Mouse (Mus musculus): ENCODE measurements around the gene Btnl9. TPM values are rescaled to one million over a fixed set of nuclear protein-coding genes. Genes with fewer than 3 reads are reported as not detected.
"Not testable (repeated sequence)": the region's sequence is repeated elsewhere in the genome, so short reads cannot be mapped to it uniquely, and the experiment has no call there.

Gene Btnl9
- not detected for total RNA-seq (2021)

- DNase-seq (ENCODE audit: extremely low spot score in 1 of 2, low spot score in 1 of 2) = no peak
These were observed at the start of gene Btnl9 for GRCm38 (mm10) chr11:49186955-49187488. TSS of gene Btnl9 (minus strand) at chr11:49187159.

GRCm38 (mm10) chr11:49235459-49236207, 48.7 kb upstream of the Btnl9 start:
- DNase-seq (ENCODE audit: extremely low spot score in 1 of 2, low spot score in 1 of 2) = no peak

GRCm38 (mm10) chr11:49232781-49233180, 45.8 kb upstream of the Btnl9 start:
- DNase-seq (ENCODE audit: extremely low spot score in 1 of 2, low spot score in 1 of 2) = no peak

GRCm38 (mm10) chr11:49224455-49224854, 37.5 kb upstream of the Btnl9 start:
- no peak for DNase-seq (ENCODE audit: extremely low spot score in 1 of 2, low spot score in 1 of 2)

- no peak for DNase-seq (ENCODE audit: extremely low spot score in 1 of 2, low spot score in 1 of 2)
These were observed 32.3 kb upstream of the Btnl9 start for GRCm38 (mm10) chr11:49219271-49219670.

- no peak for DNase-seq (ENCODE audit: extremely low spot score in 1 of 2, low spot score in 1 of 2)
These were observed 26.5 kb upstream of the Btnl9 start for GRCm38 (mm10) chr11:49213505-49213904.

GRCm38 (mm10) chr11:49212577-49212976, 25.6 kb upstream of the Btnl9 start:
- DNase-seq (ENCODE audit: extremely low spot score in 1 of 2, low spot score in 1 of 2) = no peak

GRCm38 (mm10) chr11:49207495-49207894, 20.5 kb upstream of the Btnl9 start:
- DNase-seq (ENCODE audit: extremely low spot score in 1 of 2, low spot score in 1 of 2) = no peak

DNA sequence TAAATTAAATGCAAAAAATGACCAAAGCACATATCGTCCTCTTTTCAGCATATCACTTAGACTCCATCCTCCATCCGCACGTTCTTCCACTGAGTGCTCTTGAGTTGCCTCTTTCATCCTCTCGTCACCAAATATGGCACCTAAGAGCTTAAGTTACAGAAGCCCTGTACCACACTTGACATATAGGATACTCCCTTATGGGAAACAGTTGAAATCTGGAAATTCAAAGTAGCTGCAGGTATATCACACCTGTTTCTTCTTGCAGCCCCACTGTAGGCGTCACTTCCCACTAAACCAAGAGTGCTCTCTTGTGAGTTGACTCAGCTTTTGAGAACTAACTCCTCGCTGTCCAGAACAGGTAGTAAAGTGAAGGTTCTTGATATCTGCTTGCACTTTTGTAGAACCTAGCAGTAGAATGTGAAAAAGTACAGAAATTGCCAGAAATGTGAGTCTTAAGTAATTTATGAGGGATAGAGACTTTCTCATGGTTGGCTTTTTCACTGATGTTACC, 18.2 kb upstream of the Btnl9 start:
- no peak for DNase-seq (ENCODE audit: extremely low spot score in 1 of 2, low spot score in 1 of 2)

- DNase-seq (ENCODE audit: extremely low spot score in 1 of 2, low spot score in 1 of 2) = peak in 1 of 2 experiments; percentile 30
These were observed 17.0 kb upstream of the Btnl9 start for GRCm38 (mm10) chr11:49203771-49204497.

GRCm38 (mm10) chr11:49203129-49203768, 16.3 kb upstream of the Btnl9 start, which contains the start of gene Zfp62:
TSS of gene Zfp62 (plus strand) at chr11:49203292.
- peak; percentile 88 to 95 for DNase-seq (ENCODE audit: extremely low spot score in 1 of 2, low spot score in 1 of 2)

DNA sequence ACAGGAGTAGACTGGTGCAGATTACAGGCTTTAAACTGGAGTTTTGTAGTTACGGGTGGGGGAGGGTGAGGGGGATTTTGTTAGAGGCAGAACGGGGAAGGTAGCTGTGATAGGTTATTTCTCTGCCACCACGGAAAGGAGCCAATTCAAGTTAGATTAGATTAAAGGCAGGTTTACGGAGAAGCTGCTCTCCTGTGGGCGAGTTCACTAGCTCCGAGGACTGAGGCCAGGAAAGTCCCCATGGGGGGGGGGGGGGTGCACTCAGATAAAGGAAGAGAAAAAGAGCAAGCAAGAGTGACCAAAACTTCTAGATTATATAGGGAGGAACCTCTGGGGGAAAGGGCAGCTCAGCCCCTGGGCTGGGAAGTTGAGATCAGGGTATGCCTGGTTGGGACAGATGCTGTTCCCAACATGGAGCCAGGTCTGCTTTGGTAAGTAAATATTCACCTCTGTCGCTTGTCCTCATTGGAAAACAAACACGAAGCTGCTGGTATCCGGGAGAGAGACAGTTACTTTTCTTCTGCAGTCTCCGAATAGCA, 15.6 kb upstream of the Btnl9 start:
- peak; percentile 11 to 12 for DNase-seq (ENCODE audit: extremely low spot score in 1 of 2, low spot score in 1 of 2)

DNA sequence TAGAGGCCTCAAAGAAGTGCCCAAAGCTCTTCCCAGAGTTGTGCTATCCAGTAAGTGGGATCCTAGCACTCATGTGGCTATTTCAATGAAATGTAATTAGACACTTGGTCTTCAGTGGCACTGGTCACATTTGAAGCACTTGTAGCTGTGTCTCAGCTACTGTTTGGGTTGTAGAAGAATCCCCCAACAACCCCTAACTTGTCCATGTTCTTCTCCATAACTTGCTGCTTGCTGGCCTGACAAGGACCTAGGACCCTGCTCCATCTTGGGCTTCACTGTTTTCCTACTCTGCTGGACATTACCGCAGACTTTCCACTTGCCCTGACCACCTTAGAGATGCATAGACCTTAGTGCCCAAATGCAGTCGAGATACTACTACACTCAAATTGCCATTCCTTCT, 15.1 kb upstream of the Btnl9 start:
- DNase-seq (ENCODE audit: extremely low spot score in 1 of 2, low spot score in 1 of 2) = no peak

DNA sequence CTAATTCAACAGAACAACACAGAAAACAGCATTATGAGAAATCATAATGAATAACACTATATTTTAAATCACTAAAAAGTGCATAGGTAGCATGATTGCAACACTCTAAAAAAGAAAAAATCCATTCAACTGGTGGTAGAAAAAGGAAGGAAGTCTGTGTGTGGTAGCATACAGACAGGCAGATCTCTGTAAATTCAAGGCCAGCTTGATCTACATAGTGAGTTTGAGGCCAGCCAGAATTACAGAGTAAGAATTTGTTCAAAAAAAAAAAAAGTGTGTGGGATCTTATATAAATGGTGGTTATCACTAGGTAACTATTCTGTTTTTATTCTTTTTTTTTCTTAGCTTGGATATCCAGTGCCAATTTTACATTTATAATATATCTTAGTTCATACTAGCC, 14.2 kb upstream of the Btnl9 start:
- DNase-seq (ENCODE audit: extremely low spot score in 1 of 2, low spot score in 1 of 2) = no peak

GRCm38 (mm10) chr11:49200666-49201065, 13.7 kb upstream of the Btnl9 start:
- no peak for DNase-seq (ENCODE audit: extremely low spot score in 1 of 2, low spot score in 1 of 2)

DNA sequence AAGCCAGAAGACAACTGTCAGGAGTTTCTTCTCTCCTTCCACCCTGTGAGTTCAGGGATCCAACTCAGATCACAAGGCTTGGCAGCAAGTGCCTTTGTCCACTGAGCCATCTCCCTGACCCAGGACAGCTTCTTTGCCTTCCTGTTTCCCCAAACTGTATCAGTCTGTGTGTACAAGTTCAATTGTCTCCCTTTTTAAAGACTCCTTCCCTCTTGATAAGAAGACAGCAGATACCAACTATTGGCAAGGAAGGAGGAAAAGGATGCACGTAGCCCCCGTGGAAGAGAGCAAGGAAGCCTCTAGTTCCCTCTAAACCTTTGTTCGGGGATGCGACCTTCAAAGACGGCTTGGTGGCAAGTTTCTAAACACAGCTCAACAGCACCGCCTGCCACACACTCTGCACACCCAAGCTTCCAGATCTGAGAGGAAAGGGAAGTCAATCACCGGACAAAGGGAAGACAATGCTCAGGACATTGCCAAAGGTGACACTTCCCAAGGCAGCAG, 8.9 kb upstream of the Btnl9 start:
- no peak for DNase-seq (ENCODE audit: extremely low spot score in 1 of 2, low spot score in 1 of 2)

GRCm38 (mm10) chr11:49194771-49195170, 7.8 kb upstream of the Btnl9 start:
- not testable (repeated sequence) for DNase-seq (ENCODE audit: extremely low spot score in 1 of 2, low spot score in 1 of 2)

- DNase-seq (ENCODE audit: extremely low spot score in 1 of 2, low spot score in 1 of 2) = no peak
These were observed 4.1 kb upstream of the Btnl9 start for GRCm38 (mm10) chr11:49191083-49191482.

DNA sequence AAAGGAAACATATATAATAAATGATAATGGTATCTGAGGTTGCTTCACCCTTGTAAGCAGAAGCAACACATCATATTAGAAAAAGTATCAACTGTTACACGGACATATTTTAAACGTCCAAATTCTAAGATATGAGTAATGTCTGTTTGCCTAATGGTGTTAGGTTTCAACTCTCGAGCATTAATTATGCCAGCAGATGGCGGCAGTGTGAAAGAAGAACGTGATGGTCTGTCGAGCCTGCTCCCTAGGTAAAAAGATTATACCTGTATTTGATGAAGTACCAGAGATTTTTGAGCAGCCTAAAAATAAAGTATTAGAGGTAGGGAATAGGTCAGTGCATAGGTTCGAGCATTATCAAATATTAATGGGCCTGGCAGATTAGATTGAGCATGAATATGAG, 2.8 kb upstream of the Btnl9 start:
- DNase-seq (ENCODE audit: extremely low spot score in 1 of 2, low spot score in 1 of 2) = peak in 1 of 2 experiments; percentile 77

DNA sequence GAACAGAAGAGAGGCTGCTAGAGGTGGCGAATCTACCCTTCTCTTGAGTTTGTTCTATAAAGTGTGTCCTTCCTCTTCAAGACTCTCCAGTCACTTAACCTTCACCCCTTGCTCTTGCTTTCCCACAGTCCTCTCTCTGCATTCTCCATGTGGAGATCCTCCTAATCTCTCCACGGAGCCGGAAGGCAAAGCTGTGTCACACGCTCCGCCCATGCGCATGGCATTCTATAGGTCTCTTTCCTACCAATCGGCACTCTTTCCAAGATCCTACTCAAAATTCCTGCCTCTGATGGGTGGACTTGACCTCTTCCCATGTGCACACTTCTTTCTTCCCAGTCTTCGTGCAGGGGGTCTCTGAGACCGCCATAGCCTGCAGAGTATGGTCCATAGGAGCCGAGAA, 742 bp upstream of the Btnl9 start:
- no peak for DNase-seq (ENCODE audit: extremely low spot score in 1 of 2, low spot score in 1 of 2)

Data from layer of hippocampus, postnatal 25 days (tissue).